Mouse (Mus musculus) small intestine, adult 10 weeks (tissue): Measurements from ENCODE around the gene Cd8b1. TPM values are rescaled to one million over a fixed set of nuclear protein-coding genes. Genes with fewer than 3 reads are reported as not detected.

Experiments
- polyA plus RNA-seq: library from polyadenylated mRNA; stranded (reverse); fragments of 350-450 nt; fragmentation: Illumina TruSeq; extraction: RNeasy Lipid Tissue Mini Kit (QIAGEN cat#74804); gene quantifications from one replicate; pipeline ENCODE4 v1.2.3, GENCODE M21; 2014; ENCODE audit warnings: low replicate concordance

Cd8b1 gene
- not detected for polyA plus RNA-seq

DNA sequence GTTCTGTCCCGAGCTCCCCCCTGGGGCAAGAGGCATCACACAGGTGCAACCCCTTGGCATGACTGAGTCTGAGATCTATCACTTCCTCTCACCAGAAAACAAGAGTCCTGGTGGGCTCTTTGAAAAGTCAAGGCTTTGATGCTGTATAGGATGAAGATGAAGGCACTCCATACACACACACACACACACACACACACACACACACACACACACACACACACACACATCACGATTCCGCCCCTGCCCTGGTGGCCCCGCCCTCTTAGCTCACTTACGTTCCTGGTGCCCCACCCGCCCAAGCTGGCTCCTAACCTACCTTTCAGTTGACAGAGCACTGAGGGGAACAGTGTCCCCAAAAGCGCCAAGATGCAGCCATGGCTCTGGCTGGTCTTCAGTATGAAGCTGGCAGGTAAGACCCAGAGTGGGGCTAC is at the start of gene Cd8b1:
Cd8b1 (plus strand) TSS at position 298 of the 431 bp plus-strand sequence.

DNA sequence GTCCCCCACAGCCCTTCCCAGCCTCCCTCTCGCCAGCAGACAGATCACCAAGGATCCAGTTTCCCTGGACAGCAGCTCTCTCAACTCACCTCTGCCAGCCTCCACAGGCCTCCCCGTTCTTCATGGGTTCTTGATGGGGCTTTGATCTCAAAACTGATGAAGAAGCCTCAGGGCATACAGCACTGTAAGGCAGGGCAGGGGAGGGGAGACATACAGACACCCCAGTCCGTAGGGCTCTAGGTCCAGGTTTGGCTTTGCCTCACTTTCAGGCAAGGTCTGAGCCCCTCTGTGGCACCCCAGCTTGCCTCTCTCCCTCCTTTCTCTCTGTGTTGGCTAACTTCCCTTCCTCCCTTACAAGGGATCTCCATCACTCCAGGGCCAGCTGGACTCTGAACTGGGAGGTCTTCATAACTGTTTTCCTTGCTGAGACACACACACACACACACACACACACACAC is 733 bp upstream of the Cd8b1 start, which contains the start of gene Smyd1:
Smyd1 (minus strand) TSS at position 408 of the 458 bp plus-strand sequence.

DNA sequence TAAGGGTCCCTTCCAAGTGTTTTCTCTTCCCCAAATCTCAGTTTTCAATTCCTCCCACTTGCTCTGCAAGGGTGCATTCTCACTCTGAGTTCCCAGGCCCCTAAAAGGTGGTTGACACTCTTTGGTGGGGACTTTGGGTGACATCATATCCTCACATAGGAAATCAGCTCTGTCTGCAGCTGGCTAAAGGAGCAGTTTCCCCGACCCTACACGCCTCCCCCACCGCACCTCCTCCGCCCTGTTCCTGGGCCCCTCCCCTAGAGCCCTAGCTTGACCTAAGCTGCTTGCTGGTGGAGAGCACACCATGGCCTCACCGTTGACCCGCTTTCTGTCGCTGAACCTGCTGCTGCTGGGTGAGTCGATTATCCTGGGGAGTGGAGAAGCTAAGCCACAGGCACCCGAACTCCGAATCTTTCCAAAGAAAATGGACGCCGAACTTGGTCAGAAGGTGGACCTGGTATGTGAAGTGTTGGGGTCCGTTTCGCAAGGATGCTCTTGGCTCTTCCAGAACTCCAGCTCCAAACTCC is 50.7 kb downstream of the Cd8b1 start, which contains the start of gene Cd8a:
Cd8a (plus strand) TSS at position 179 of the 527 bp plus-strand sequence.

Other genes with a start within 250 kb of the Cd8b1 start
- gene Thnsl2, start 178.3 kb upstream of the Cd8b1 start, polyA plus RNA-seq = 2.7 TPM
- 3,956 TPM for gene Fabp1, start 123.0 kb upstream of the Cd8b1 start, polyA plus RNA-seq
- gene Krcc1, start 51.1 kb upstream of the Cd8b1 start, polyA plus RNA-seq = 522 TPM
- gene Smyd1, start 555 bp upstream of the Cd8b1 start, polyA plus RNA-seq = 0.22 TPM
- gene Cd8a, start 50.6 kb downstream of the Cd8b1 start, polyA plus RNA-seq = 13.4 TPM
- gene Rmnd5a, start 117.8 kb downstream of the Cd8b1 start, polyA plus RNA-seq = 237 TPM
- 210 TPM for gene Rnf103, start 171.1 kb downstream of the Cd8b1 start, polyA plus RNA-seq
- gene Chmp3, start 221.0 kb downstream of the Cd8b1 start, polyA plus RNA-seq = 212 TPM